Mouse (Mus musculus): ENCODE results near the gene Relch.

Relch gene

GRCm38 (mm10) chr1:105663171-105663961 is at the start of gene Relch, which contains the start of gene Pign:
Gene Relch (plus strand): TSS chr1:105663861.
Gene Pign (minus strand): TSS chr1:105663677.
- peak; percentile 100 for DNase-seq (ENCODE audit: low read depth, low spot score)

- DNase-seq (ENCODE audit: low read depth, low spot score): peak; percentile 25
Measured at GRCm38 (mm10) chr1:105630481-105630880, 33.2 kb upstream of the Relch start.

- no peak for DNase-seq (ENCODE audit: low read depth, low spot score)
Measured at GRCm38 (mm10) chr1:105644093-105644492, 19.6 kb upstream of the Relch start.

- no peak for DNase-seq (ENCODE audit: low read depth, low spot score)
Measured at GRCm38 (mm10) chr1:105650650-105651049, 13.0 kb upstream of the Relch start.

- no peak for DNase-seq (ENCODE audit: low read depth, low spot score)
Measured at GRCm38 (mm10) chr1:105653981-105654380, 9.7 kb upstream of the Relch start.

- peak; percentile 62 for DNase-seq (ENCODE audit: low read depth, low spot score)
Measured at GRCm38 (mm10) chr1:105660015-105660414, 3.6 kb upstream of the Relch start.

- DNase-seq (ENCODE audit: low read depth, low spot score): no peak
Measured at GRCm38 (mm10) chr1:105662820-105663170, 866 bp upstream of the Relch start.

- DNase-seq (ENCODE audit: low read depth, low spot score): peak; percentile 64
Measured at GRCm38 (mm10) chr1:105663962-105664812, 526 bp downstream of the Relch start.

- DNase-seq (ENCODE audit: low read depth, low spot score): no peak
Measured at GRCm38 (mm10) chr1:105669700-105670099, 6.0 kb downstream of the Relch start.

GRCm38 (mm10) chr1:105674763-105675162 is 11.1 kb downstream of the Relch start:
- DNase-seq (ENCODE audit: low read depth, low spot score): no peak

- DNase-seq (ENCODE audit: low read depth, low spot score): peak; percentile 47
Measured at GRCm38 (mm10) chr1:105680587-105680986, 16.9 kb downstream of the Relch start.

- no peak for DNase-seq (ENCODE audit: low read depth, low spot score)
Measured at GRCm38 (mm10) chr1:105685501-105685900, 21.8 kb downstream of the Relch start.

GRCm38 (mm10) chr1:105695581-105695980 is 31.9 kb downstream of the Relch start:
- no peak for DNase-seq (ENCODE audit: low read depth, low spot score)

- DNase-seq (ENCODE audit: low read depth, low spot score): no peak
Measured at GRCm38 (mm10) chr1:105700984-105701530, 37.4 kb downstream of the Relch start.

- DNase-seq (ENCODE audit: low read depth, low spot score): no peak
Measured at GRCm38 (mm10) chr1:105709415-105709814, 45.8 kb downstream of the Relch start.

- DNase-seq (ENCODE audit: low read depth, low spot score): peak; percentile 18
Measured at GRCm38 (mm10) chr1:105711227-105711626, 47.6 kb downstream of the Relch start.

- peak; percentile 76 for DNase-seq (ENCODE audit: low read depth, low spot score)
Measured at GRCm38 (mm10) chr1:105712822-105713221, 49.2 kb downstream of the Relch start.

GRCm38 (mm10) chr1:105718358-105718757 is 54.7 kb downstream of the Relch start:
- DNase-seq (ENCODE audit: low read depth, low spot score): no peak

GRCm38 (mm10) chr1:105729246-105729645 is 65.6 kb downstream of the Relch start:
- DNase-seq (ENCODE audit: low read depth, low spot score): peak; percentile 81

- DNase-seq (ENCODE audit: low read depth, low spot score): peak; percentile 63
Measured at GRCm38 (mm10) chr1:105735318-105735717, 71.7 kb downstream of the Relch start.

- no peak for DNase-seq (ENCODE audit: low read depth, low spot score)
Measured at GRCm38 (mm10) chr1:105738334-105738733, 74.7 kb downstream of the Relch start.

- no peak for DNase-seq (ENCODE audit: low read depth, low spot score)
Measured at GRCm38 (mm10) chr1:105739493-105739892, 75.8 kb downstream of the Relch start.
